ENCODE assay signal across 18 mouse cellular contexts in genomic region chr2:140775448-140776101, GRCm38 (mm10).
A peak's percentile ranks its signal among the peaks of the same experiment; 100 is the strongest.
DNase-seq lines count a peak whose midpoint lies in the region; ATAC-seq lines count a peak whose summit lies in the region.
"Had no signal": no experiment of that assay in that cellular context is flagged by ENCODE, and none has a peak within 500 bp of the region (broad histone marks: within the 10 kb centered on the region; RNA-seq: fewer than 3 reads in every experiment).

No protein-coding gene starts in this region.

- H3K4me3 ChIP-seq in kidney, embryonic 16.5 days (ENCODE audit: low read length) = no peak overlapping the region
- no peak overlapping the region for H3K4me3 ChIP-seq in intestine, embryonic 15.5 days (replicated peaks)
- H3K4me3 ChIP-seq in lung, embryonic 15.5 days = no peak overlapping the region
- H3K4me3 ChIP-seq in stomach, embryonic 15.5 days (replicated peaks) = no peak overlapping the region
- H3K4me3 ChIP-seq: midbrain, embryonic 13.5 days; myocyte had no signal

- no peak overlapping the region for H3K27ac ChIP-seq in kidney, embryonic 16.5 days (ENCODE audit: low read length)
- no peak overlapping the region for H3K27ac ChIP-seq in intestine, embryonic 15.5 days
- no peak overlapping the region for H3K27ac ChIP-seq in lung, embryonic 15.5 days
- H3K27ac ChIP-seq in stomach, embryonic 15.5 days = no peak overlapping the region
- H3K27ac ChIP-seq: macrophage; midbrain, embryonic 13.5 days had no signal

- WGBS in kidney, embryonic 16.5 days = 75% methylated on average over 8 of the region's 8 CpGs
- 42% methylated on average over 8 of the region's 8 CpGs for WGBS in intestine, embryonic 15.5 days
- 36% methylated on average over 8 of the region's 8 CpGs for WGBS in lung, embryonic 15.5 days
- 43% methylated on average over 8 of the region's 8 CpGs for WGBS in stomach, embryonic 15.5 days

- DNase-seq in kidney, postnatal 10 days = no peak
- DNase-seq in embryo, embryonic 10.5 days (ENCODE audit: low spot score) = no peak
- DNase-seq: adrenal gland, adult 2 months; cerebellum, adult 9-10 months; heart, postnatal 4 days; kidney, postnatal 36 days; left cerebral cortex, postnatal 4 days; right cerebral cortex, adult 18-20 months; thymus, postnatal 36 days had no signal

- no peaks in the 10 kb centered on the region for H3K27me3 ChIP-seq in kidney, embryonic 16.5 days (ENCODE audit: insufficient read depth, low read length)
- H3K27me3 ChIP-seq in intestine, embryonic 15.5 days (replicated peaks) = no peaks in the 10 kb centered on the region
- H3K27me3 ChIP-seq in lung, embryonic 15.5 days = no peaks in the 10 kb centered on the region
- no peaks in the 10 kb centered on the region for H3K27me3 ChIP-seq in stomach, embryonic 15.5 days (replicated peaks)
- H3K27me3 ChIP-seq: midbrain, embryonic 13.5 days had no signal

- no peaks in the 10 kb centered on the region for H3K4me1 ChIP-seq in kidney, embryonic 16.5 days (ENCODE audit: insufficient read depth, low read length)
- 0 out of 2 replicates have a peak, but pooled peaks cover 4% of the 10 kb centered on the region for H3K4me1 ChIP-seq in intestine, embryonic 15.5 days (replicated peaks)
- H3K4me1 ChIP-seq in lung, embryonic 15.5 days = 0 out of 2 replicates have a peak, but pooled peaks cover 4% of the 10 kb centered on the region
- no peaks in the 10 kb centered on the region for H3K4me1 ChIP-seq in stomach, embryonic 15.5 days
- H3K4me1 ChIP-seq: midbrain, embryonic 13.5 days had no signal

- H3K9ac ChIP-seq in kidney, embryonic 16.5 days (replicated peaks; ENCODE audit: low read length) = no peak overlapping the region
- H3K9ac ChIP-seq in intestine, embryonic 15.5 days = no peak overlapping the region
- H3K9ac ChIP-seq in lung, embryonic 15.5 days = no peak overlapping the region
- H3K9ac ChIP-seq in stomach, embryonic 15.5 days = no peak overlapping the region
- H3K9ac ChIP-seq: midbrain, embryonic 13.5 days had no signal

- peak; percentile 46; the same call in 1 of the 2 replicates for ATAC-seq in kidney, embryonic 16.5 days (ENCODE audit: low FRiP score, low TSS enrichment)
- ATAC-seq in intestine, embryonic 15.5 days = peak; percentile 66
- ATAC-seq in lung, embryonic 15.5 days (ENCODE audit: borderline replicate concordance, extremely low read depth, low FRiP score, low TSS enrichment) = peak; percentile 82; the same call in 1 of the 2 replicates
- peak; percentile 73 for ATAC-seq in stomach, embryonic 15.5 days (ENCODE audit: insufficient read depth, low FRiP score, low read depth)
- ATAC-seq in activated CD4-positive, CD25-positive, alpha-beta regulatory T cell, adult 4 months = no peak
- ATAC-seq: midbrain, embryonic 13.5 days had no signal

- no peaks in the 10 kb centered on the region for H3K9me3 ChIP-seq in kidney, embryonic 16.5 days (ENCODE audit: low read length)
- H3K9me3 ChIP-seq in intestine, embryonic 15.5 days = no peaks in the 10 kb centered on the region
- H3K9me3 ChIP-seq in lung, embryonic 15.5 days = no peaks in the 10 kb centered on the region
- no peaks in the 10 kb centered on the region for H3K9me3 ChIP-seq in stomach, embryonic 15.5 days
- H3K9me3 ChIP-seq: midbrain, embryonic 13.5 days had no signal

- H3K36me3 ChIP-seq in kidney, embryonic 16.5 days (ENCODE audit: insufficient read depth, low read length) = no peaks in the 10 kb centered on the region
- H3K36me3 ChIP-seq in intestine, embryonic 15.5 days = no peaks in the 10 kb centered on the region
- H3K36me3 ChIP-seq in lung, embryonic 15.5 days = no peaks in the 10 kb centered on the region
- no peaks in the 10 kb centered on the region for H3K36me3 ChIP-seq in stomach, embryonic 15.5 days
- H3K36me3 ChIP-seq: midbrain, embryonic 13.5 days had no signal

- H3K4me2 ChIP-seq in kidney, embryonic 16.5 days (replicated peaks; ENCODE audit: low read depth, low read length) = no peak overlapping the region
- no peak overlapping the region for H3K4me2 ChIP-seq in intestine, embryonic 15.5 days (replicated peaks)
- no peak overlapping the region for H3K4me2 ChIP-seq in lung, embryonic 15.5 days
- H3K4me2 ChIP-seq in stomach, embryonic 15.5 days = no peak overlapping the region
- H3K4me2 ChIP-seq: heart, embryonic 11.5 days; midbrain, embryonic 13.5 days had no signal
